Mouse (Mus musculus) lung, postnatal 0 days (tissue): ENCODE results near the gene Smg6.

Source experiments
- CTCF ChIP-seq: IDR thresholded peaks from 2 replicates; pipeline ENCODE4 v1.5.1; 2016; ENCODE audit warnings: antibody characterized with exemption, mild to moderate bottlenecking
- EP300 ChIP-seq: IDR thresholded peaks from 2 replicates; pipeline ENCODE4 v1.6.1; 2016; ENCODE audit warnings: antibody characterized with exemption, mild to moderate bottlenecking, control low read depth

DNA sequence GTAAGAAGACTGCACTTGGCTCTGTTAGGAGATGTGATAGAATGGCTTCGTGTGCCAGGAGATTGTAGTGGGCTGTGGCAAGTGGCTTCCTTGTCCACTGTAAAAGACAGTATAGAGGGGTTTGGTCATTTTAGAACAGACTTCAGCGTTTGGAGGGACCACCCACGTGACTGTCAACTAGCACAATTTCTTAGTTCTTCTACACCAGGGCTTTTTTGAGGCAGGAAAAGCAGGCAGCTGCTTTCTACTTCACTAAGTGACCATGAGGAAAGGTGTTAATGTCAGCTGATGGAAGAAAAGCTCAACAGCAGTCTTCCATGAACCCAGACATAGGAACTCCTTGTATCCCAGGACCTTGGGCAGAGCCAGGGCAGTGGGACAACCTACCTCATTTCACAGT is 121.0 kb downstream of the Smg6 start:
- no peak for TF ChIP-seq CTCF
- no peak for TF ChIP-seq EP300
